Mouse (Mus musculus) kidney, adult 2 months (tissue): Measurements from ENCODE around the gene Wnk4. TPM values are rescaled to one million over a fixed set of nuclear protein-coding genes. Genes with fewer than 3 reads are reported as not detected.

Experiments
- DNase-seq: peaks from one replicate; pipeline ENCODE4 v3.0.0; 2021
- H3K27ac ChIP-seq: fragments of 200-500 bp; 2 replicates; pipeline ENCODE4 v1.5.1; 2012; ENCODE audit warnings: low read depth, low read length, control low read depth, inconsistent platforms; ENCODE audit not compliant: insufficient read depth
- H3K27me3 ChIP-seq: fragments of 200-500 bp; replicated peaks from 2 replicates; pipeline ENCODE4 v1.6.1; 2012; ENCODE audit warnings: mild to moderate bottlenecking, moderate library complexity, low read length, inconsistent platforms; ENCODE audit not compliant: control insufficient read depth, insufficient read depth
- H3K36me3 ChIP-seq: fragments of 200-500 bp; 2 replicates; pipeline ENCODE4 v1.6.1; 2012; ENCODE audit warnings: mild to moderate bottlenecking, moderate library complexity, low read length, inconsistent platforms; ENCODE audit not compliant: control insufficient read depth, insufficient read depth
- H3K4me1 ChIP-seq: fragments of 200-500 bp; 2 replicates; pipeline ENCODE4 v1.6.1; 2011; ENCODE audit warnings: low read length; ENCODE audit not compliant: control insufficient read depth, insufficient read depth
- H3K4me3 ChIP-seq: fragments of 200-500 bp; 2 replicates; pipeline ENCODE4 v1.5.1; 2011; ENCODE audit warnings: mild to moderate bottlenecking, low read depth, low read length, control low read depth; ENCODE audit not compliant: insufficient read depth
- CTCF ChIP-seq: fragments of 200-500 bp; conservative IDR thresholded peaks from 2 replicates; pipeline ENCODE4 v1.5.1; 2011; ENCODE audit warnings: low read depth, mild to moderate bottlenecking, control low read depth, low read length, moderate library complexity, mixed read lengths; ENCODE audit not compliant: insufficient read depth, insufficient read length
- POLR2A ChIP-seq: fragments of 200-500 bp; IDR thresholded peaks from one replicate; pipeline ENCODE4 v1.6.1; 2011; ENCODE audit warnings: low read depth, low read length, control low read depth
- WGBS: fragments of 180-500 bp; shearing (Covaris S2); methylation state at CpG from one replicate; pipeline ENCODE4 v1.1.7; 2018; 5-methylcytosine and 5-hydroxymethylcytosine counted together
- polyA plus RNA-seq: library from polyadenylated mRNA; depleted of rRNA; stranded (reverse); fragments of >200 nt; gene quantifications from 2 replicates; pipeline ENCODE4 v1.2.3, GENCODE M21; 2012

Wnk4 gene
- polyA plus RNA-seq, 1 experiment, result 160 TPM

DNA sequence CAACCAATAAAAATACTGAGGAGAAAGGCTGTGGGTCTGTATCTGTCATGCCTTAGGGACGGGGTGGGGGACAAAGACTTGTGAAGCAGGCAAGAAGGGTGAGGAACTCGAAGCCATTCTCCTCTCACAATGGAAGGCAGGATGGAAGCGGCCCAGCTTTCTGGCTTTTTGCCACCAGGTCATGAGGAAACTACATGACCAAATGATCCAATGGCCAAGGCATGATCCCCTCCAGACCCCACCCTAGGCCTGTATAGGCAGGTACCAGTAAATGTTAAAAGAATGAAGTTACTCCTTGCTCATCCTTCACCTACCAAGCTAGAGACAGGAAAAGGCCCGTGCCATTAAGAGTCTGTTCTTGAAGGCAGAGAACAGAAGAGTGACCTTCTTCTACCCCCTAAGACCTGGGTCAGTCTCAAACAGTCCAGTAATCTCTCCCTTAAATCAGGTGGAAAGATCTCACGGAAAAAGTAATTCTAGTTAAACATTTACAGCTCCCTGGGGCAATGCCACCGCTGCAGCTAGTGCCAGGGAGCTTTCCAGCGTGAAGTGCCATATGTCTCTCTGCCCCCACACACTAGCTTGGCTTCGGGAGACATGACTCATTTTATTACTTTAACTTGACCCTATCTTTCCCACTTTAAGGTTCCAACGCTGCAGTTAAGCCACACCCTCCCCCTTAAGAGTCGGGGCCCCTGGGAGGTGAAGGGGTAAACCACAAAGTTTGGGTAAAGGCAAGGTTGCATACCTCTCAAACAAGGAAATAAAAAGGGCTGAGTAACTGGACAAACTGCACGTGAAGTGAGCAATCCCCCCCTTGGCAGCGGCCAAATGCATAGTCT lies 17.2 kb downstream of the Wnk4 start:
- H3K27ac ChIP-seq, result peak overlapping the region; percentile 89
- WGBS, result 21% methylated on average over 12 of the region's 12 CpGs
- TF ChIP-seq CTCF, result no peak
- TF ChIP-seq POLR2A, result no peak

GRCm38 (mm10) chr11:101278223-101279192 lies 18.1 kb downstream of the Wnk4 start, which contains the start of the genes Cntd1 and Coa3:
TSS of gene Cntd1 (plus strand) at chr11:101279012.
TSS of gene Coa3 (minus strand) at chr11:101279114.
- WGBS, result 5% methylated on average over 45 of the region's 45 CpGs
- DNase-seq, result peak; percentile 95
- H3K27me3 ChIP-seq, result no peaks in the 10 kb centered on the region
- H3K27ac ChIP-seq, result peak within 1 kb of the TSS; percentile 89
- TF ChIP-seq CTCF, result no peak
- TF ChIP-seq POLR2A, result peak; percentile 79
- H3K4me1 ChIP-seq, result peaks cover 27% of the 10 kb centered on the region
- no peaks in the 10 kb centered on the region; the same call in 1 of the 2 replicates for H3K36me3 ChIP-seq
- H3K4me3 ChIP-seq, result peak within 1 kb of the TSS; percentile 77

More for the DNA sequence above, 17.2 kb downstream of the Wnk4 start:
- DNase-seq, result peak; percentile 96
- Histone ChIP-seq H3K36me3 (no peaks in the 10 kb centered on the region; the same call in 1 of the 2 replicates), H3K4me1 (peaks cover 25% of the 10 kb centered on the region), H3K4me3 (peak overlapping the region; percentile 77), H3K27me3 (no peaks in the 10 kb centered on the region)

GRCm38 (mm10) chr11:101279193-101279569 lies 18.8 kb downstream of the Wnk4 start:
- TF ChIP-seq CTCF (no peak), POLR2A (no peak)
- Histone ChIP-seq H3K36me3 (no peaks in the 10 kb centered on the region; the same call in 1 of the 2 replicates), H3K27me3 (no peaks in the 10 kb centered on the region), H3K4me3 (no peak overlapping the region), H3K27ac (peak overlapping the region; percentile 36; the same call in 1 of the 2 replicates), H3K4me1 (peaks cover 33% of the 10 kb centered on the region)
- 43% methylated on average over 14 of the region's 14 CpGs for WGBS
- DNase-seq, result no peak

GRCm38 (mm10) chr11:101280837-101281236 lies 20.5 kb downstream of the Wnk4 start:
- Histone ChIP-seq H3K4me3 (no peak overlapping the region), H3K27ac (peak overlapping the region; percentile 39), H3K36me3 (no peaks in the 10 kb centered on the region; the same call in 1 of the 2 replicates), H3K27me3 (no peaks in the 10 kb centered on the region), H3K4me1 (peaks cover 41% of the 10 kb centered on the region)
- TF ChIP-seq CTCF, result no peak
- DNase-seq, result peak; percentile 70
- WGBS, result 14% methylated on average over 7 of the region's 7 CpGs

DNA sequence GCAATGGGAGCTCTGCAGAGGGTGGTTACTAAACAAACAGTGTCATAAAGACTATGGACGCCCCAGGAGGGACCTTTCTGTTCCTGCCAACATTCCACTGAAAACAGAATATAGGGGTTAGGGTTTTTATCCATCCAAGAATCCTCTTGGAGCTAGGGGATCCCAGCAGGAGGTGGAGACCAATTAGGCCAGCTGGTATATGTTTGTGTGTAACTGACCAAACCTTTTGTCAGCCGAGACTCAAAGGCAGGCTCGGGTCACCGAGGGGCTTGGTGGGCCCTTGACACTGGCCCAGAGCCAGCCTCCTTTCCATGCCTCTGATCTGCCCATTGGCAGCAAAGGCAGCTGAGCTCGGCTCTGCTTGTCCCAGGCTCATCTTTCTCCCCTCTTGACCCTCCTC lies 22.5 kb downstream of the Wnk4 start:
- no peak for TF ChIP-seq CTCF
- no peak for TF ChIP-seq POLR2A
- Histone ChIP-seq H3K27me3 (no peaks in the 10 kb centered on the region), H3K4me1 (peaks cover 26% of the 10 kb centered on the region), H3K27ac (peak overlapping the region; percentile 91), H3K36me3 (peaks cover 4% of the 10 kb centered on the region), H3K4me3 (no peak overlapping the region)
- WGBS, result 34% methylated on average over 5 of the region's 5 CpGs
- no peak for DNase-seq

DNA sequence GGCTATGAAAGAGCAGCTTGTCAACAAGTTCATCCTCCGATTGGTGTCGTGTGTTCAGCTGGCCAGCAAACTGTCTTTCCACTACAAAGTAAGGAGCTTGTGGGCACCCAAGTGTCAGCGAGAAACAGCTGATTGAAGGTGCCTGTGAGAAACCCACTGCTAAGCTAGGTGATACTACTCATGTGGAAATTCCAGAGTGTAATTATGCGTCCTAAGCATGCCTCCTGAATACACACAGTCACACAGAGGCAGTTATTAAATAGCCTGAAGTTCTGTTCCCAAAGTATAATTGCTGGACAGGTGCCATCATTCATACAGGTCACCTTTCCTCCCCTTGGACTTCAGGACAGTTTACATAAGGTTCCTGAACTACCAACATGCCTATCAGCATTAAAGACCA lies 23.4 kb downstream of the Wnk4 start:
- Histone ChIP-seq H3K27ac (peak overlapping the region; percentile 91), H3K4me1 (peaks cover 26% of the 10 kb centered on the region), H3K27me3 (no peaks in the 10 kb centered on the region), H3K36me3 (peaks cover 4% of the 10 kb centered on the region), H3K4me3 (no peak overlapping the region)
- TF ChIP-seq POLR2A (no peak), CTCF (no peak)
- DNase-seq, result peak; percentile 85
- WGBS, result 38% methylated on average over 4 of the region's 4 CpGs

GRCm38 (mm10) chr11:101287306-101287705 lies 26.9 kb downstream of the Wnk4 start:
- WGBS, result 67% methylated on average over 9 of the region's 9 CpGs
- H3K27me3 ChIP-seq, result no peaks in the 10 kb centered on the region

More at GRCm38 (mm10) chr11:101287306-101287705, 26.9 kb downstream of the Wnk4 start:
- Histone ChIP-seq H3K4me3 (no peak overlapping the region), H3K27ac (peak overlapping the region; percentile 66), H3K36me3 (peaks cover 5% of the 10 kb centered on the region), H3K4me1 (peaks cover 21% of the 10 kb centered on the region)
- no peak for TF ChIP-seq POLR2A
- TF ChIP-seq CTCF, result no peak
- DNase-seq, result no peak
